Mouse (Mus musculus) erythroblast, embryonic 14.5 days (primary cell): Measurements from ENCODE around the gene C2cd4a. TPM values are rescaled to one million over a fixed set of nuclear protein-coding genes. Genes with fewer than 3 reads are reported as not detected.

Source experiments
- H3K27me3 ChIP-seq: 2 replicates; pipeline ENCODE4 v1.6.1; 2012; ENCODE audit warnings: inconsistent platforms; ENCODE audit not compliant: control insufficient read depth
- H3K36me3 ChIP-seq: 2 replicates; pipeline ENCODE4 v1.6.1; 2012; ENCODE audit warnings: mild to moderate bottlenecking, inconsistent platforms; ENCODE audit not compliant: control insufficient read depth
- H3K4me1 ChIP-seq: 2 replicates; pipeline ENCODE4 v1.6.1; 2012; ENCODE audit warnings: inconsistent platforms; ENCODE audit not compliant: control insufficient read depth
- H3K4me3 ChIP-seq: replicated peaks from 2 replicates; pipeline ENCODE3; 2012; ENCODE audit warnings: moderate library complexity, mild to moderate bottlenecking, inconsistent platforms
- H3K9me3 ChIP-seq: 2 replicates; pipeline ENCODE4 v1.6.1; 2012; ENCODE audit warnings: low read length, inconsistent platforms, mixed read lengths; ENCODE audit not compliant: control insufficient read depth
- GATA1 ChIP-seq: IDR thresholded peaks from 2 replicates; pipeline ENCODE4 v1.6.1; 2012; ENCODE audit warnings: low read length, inconsistent platforms, mixed read lengths
- TAL1 ChIP-seq: IDR thresholded peaks from 3 replicates; pipeline ENCODE4 v1.6.1; 2012; ENCODE audit warnings: low read length, inconsistent platforms, mixed read lengths
- polyA plus RNA-seq: library from polyadenylated mRNA; stranded (reverse); fragments of >175 nt; gene quantifications from 2 replicates; pipeline ENCODE4 v1.2.3, GENCODE M21; 2012

Gene C2cd4a
- polyA plus RNA-seq, 1 experiment, result 0.30 TPM

DNA sequence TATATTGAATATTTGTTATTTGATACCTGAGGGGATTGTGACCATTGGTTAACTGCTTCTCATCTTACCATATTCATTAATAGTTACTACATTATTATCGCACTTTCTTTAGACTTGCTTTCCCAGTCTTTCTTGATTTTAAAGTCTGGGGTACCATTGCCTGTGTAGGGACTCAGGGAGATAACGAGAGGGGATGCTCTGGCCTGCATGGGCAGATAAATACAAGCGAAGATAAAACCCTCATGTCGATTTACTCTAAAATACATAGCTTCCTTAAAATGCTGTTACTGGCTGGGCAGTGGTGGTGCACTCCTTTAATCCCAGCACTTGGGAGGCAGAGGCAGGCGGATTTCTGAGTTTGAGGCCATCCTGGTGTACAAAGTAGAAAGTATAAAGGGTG is 31.2 kb upstream of the C2cd4a start:
- Histone ChIP-seq H3K4me3 (no peak overlapping the region), H3K27me3 (no peaks in the 10 kb centered on the region), H3K36me3 (peaks cover 48% of the 10 kb centered on the region), H3K4me1 (peaks cover 65% of the 10 kb centered on the region), H3K9me3 (no peaks in the 10 kb centered on the region)
- TF ChIP-seq GATA1 (no peak), TAL1 (no peak)

DNA sequence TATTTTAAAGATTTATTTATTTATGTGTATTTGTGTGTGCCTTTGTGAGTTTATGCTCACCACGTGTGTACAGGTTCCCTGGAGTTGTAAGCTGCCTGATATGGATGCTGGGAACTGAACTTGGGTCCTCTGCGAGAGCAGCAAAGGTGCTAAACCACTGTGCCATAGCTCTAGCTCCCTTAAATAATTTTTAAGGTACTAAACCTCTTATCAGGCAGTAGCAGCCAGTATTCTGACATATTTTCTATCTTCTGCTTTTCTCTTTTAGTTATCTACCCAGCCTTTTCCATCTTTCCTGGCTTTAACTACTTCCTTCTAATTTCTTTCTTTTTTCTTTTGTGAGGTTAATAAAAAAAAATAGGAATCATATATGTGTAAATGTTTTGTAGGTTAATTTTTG is 28.1 kb upstream of the C2cd4a start:
- no peaks in the 10 kb centered on the region for H3K9me3 ChIP-seq
- H3K27me3 ChIP-seq, result no peaks in the 10 kb centered on the region
- H3K4me1 ChIP-seq, result peaks cover 52% of the 10 kb centered on the region
- no peak for TF ChIP-seq GATA1
- TF ChIP-seq TAL1, result no peak
- peaks cover 57% of the 10 kb centered on the region for H3K36me3 ChIP-seq
- H3K4me3 ChIP-seq, result no peak overlapping the region

DNA sequence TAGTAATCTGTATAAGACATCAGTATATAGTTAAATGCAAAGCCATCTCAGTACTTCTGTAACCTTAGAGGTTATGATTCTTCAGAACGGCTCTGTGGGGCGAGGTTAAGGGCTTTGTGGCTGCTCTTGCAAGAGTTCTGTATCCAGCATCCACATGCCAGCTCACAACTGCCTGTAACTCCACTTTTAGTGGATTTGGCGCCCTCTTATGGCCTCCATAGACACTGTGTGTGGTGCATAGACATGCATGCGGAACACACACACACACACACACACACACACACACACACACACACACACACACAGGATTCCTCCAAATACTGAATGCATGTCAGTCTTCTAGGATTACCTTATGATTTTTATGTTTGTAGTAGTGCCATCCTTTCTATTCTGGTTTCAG is 19.0 kb upstream of the C2cd4a start:
- Histone ChIP-seq H3K4me3 (no peak overlapping the region), H3K4me1 (peaks cover 31% of the 10 kb centered on the region), H3K27me3 (no peaks in the 10 kb centered on the region), H3K36me3 (peaks cover 51% of the 10 kb centered on the region), H3K9me3 (no peaks in the 10 kb centered on the region)
- TF ChIP-seq GATA1 (no peak), TAL1 (no peak)

DNA sequence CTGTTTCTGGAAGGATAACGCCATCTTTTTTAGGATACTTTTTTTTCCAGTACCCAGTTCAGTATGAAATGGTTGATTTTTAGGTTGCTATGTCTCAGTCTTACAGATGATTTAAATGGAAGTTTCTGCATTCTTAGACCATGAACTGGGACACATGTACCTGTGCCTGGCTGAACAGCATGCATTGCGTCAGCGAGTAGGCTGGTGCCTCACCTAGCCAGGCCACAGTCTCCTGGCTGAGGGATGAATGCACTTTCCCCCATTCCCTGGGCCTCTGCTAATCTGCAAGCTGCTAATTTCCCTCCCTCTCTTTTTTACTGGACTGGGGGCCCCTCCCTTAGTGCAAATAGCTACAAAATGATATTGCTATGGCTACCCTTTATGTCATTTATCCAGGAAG is 17.7 kb upstream of the C2cd4a start:
- Histone ChIP-seq H3K27me3 (no peaks in the 10 kb centered on the region), H3K4me3 (no peak overlapping the region), H3K36me3 (peaks cover 45% of the 10 kb centered on the region), H3K9me3 (no peaks in the 10 kb centered on the region), H3K4me1 (peaks cover 40% of the 10 kb centered on the region)
- TF ChIP-seq GATA1 (no peak), TAL1 (no peak)

DNA sequence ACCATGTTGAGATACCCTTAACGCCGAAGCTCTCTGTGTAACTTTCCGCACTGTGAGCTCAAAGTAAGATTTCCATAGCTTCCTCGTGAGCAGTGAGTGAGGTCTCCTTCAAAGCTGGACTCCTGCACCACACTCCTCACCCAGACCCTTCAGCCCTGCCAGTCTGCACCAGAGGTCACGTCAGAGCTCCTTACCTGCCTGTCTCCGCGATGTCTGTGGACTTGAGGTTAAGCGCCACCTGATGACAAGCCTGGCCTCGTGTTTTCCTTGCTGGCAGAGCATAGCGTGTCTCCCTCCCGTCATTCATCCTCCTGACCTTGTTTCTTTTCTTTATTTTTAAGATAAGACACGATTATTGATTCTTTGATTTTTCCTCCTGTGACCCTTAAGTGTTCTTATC is 17.3 kb upstream of the C2cd4a start:
- Histone ChIP-seq H3K9me3 (no peaks in the 10 kb centered on the region), H3K27me3 (no peaks in the 10 kb centered on the region), H3K36me3 (peaks cover 42% of the 10 kb centered on the region), H3K4me1 (peaks cover 44% of the 10 kb centered on the region), H3K4me3 (no peak overlapping the region)
- TF ChIP-seq GATA1, result no peak
- TF ChIP-seq TAL1, result no peak

DNA sequence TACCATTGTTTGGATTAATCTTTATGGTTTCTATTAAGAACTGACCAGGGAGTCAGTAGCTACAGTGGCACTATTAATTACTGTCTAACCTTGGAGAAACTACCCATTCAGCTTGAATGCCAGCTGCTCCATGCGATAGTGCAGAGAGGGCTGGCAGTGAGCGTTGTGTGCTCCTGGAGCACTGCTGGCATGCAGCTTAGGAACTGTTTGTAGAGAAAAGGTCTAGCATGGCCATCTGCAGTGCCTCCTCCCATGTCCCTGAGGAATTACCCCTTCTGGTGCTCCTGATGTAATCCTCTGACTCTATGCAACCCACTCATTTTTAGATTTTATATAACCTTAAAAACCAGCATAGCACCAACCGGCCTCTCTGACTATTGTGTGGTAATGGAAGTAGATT is 15.5 kb upstream of the C2cd4a start:
- TF ChIP-seq TAL1 (no peak), GATA1 (no peak)
- H3K4me1 ChIP-seq, result peaks cover 57% of the 10 kb centered on the region
- no peaks in the 10 kb centered on the region for H3K27me3 ChIP-seq
- no peak overlapping the region for H3K4me3 ChIP-seq
- H3K9me3 ChIP-seq, result no peaks in the 10 kb centered on the region
- H3K36me3 ChIP-seq, result peaks cover 25% of the 10 kb centered on the region

DNA sequence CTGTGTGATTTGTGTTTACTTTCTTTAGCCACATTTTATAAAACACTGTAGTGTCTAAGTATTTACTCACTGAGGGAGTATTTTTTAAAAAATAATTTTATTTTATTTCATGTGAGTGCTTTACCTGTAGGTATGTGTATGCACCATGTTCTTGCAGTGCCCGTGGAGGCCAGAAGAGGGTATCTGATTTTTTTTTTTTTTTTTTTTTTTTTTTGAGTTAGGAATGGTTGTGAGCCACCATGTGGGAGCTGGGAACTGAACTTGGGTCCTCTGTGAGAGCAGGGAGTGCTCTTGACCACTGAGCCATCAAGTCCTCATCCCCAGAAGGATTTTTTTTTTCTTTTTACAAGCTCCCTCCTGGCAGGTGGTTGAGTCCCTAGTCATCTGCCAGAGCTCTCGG is 14.0 kb upstream of the C2cd4a start:
- TF ChIP-seq GATA1 (no peak), TAL1 (no peak)
- Histone ChIP-seq H3K27me3 (no peaks in the 10 kb centered on the region), H3K36me3 (peaks cover 25% of the 10 kb centered on the region), H3K4me3 (no peak overlapping the region), H3K9me3 (no peaks in the 10 kb centered on the region), H3K4me1 (peaks cover 69% of the 10 kb centered on the region)

DNA sequence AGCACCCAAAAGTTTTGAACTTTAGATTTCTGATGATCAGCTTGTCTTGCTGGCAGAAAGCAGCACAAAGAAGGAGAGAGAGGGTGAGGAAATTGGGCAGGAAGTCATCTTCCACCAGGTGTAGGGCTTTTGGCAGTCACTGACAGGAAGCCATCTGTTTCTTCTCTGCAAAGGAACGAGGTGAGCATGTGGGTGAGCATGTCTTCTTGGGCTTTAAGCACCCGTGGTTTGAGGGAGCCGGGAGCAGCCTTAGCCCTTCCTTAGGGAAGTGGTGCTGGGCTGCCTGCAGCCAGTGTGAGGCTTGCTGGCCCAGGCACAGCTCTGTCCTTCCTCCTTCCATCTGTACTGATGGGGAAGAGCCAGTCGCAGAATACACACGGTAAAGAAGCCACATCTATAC is 13.5 kb upstream of the C2cd4a start:
- Histone ChIP-seq H3K27me3 (no peaks in the 10 kb centered on the region), H3K4me1 (peaks cover 70% of the 10 kb centered on the region), H3K36me3 (peaks cover 25% of the 10 kb centered on the region), H3K9me3 (no peaks in the 10 kb centered on the region), H3K4me3 (no peak overlapping the region)
- TF ChIP-seq GATA1 (no peak), TAL1 (no peak)

DNA sequence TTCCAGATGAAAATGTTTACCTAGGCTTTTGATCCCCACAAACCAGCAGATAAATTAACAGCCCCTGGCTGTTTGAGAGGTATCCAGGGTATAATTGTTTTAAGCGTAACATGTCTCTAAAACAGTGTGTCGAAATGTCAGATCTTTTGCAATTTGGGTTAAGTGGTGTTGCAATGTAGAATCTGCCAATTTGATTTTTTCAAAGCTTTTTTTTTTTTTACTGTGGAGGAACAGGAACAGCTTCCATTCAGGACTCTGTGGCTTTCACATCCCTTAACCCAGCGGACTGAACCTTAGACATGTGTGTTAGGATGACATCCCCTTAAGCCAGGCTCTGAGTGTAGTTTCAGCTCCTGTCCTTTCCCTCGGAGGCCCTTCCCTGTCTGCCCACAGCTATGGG is 12.9 kb upstream of the C2cd4a start:
- no peaks in the 10 kb centered on the region for H3K27me3 ChIP-seq
- H3K9me3 ChIP-seq, result no peaks in the 10 kb centered on the region
- H3K4me1 ChIP-seq, result peaks cover 71% of the 10 kb centered on the region
- TF ChIP-seq GATA1, result no peak
- no peak for TF ChIP-seq TAL1
- peaks cover 25% of the 10 kb centered on the region for H3K36me3 ChIP-seq
- no peak overlapping the region for H3K4me3 ChIP-seq

DNA sequence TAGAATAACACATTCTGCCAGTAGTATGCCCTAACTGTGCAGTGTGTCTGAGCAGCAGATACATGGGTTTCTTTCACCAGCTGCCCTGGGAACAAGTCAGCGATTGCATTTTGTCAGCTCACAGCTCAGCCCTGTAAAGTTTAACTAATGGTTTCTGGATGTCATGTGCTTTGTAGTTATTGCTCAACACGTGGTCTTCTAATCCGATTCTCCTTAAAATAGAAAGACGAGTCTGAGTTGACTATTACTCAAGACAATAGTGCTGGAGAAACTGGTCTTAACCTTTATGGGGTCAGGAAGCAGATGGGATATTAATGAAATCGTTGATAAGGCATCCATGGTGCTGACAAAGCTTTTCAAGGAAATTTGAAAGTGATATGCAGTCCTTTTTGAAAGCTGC is 10.7 kb upstream of the C2cd4a start:
- no peak for TF ChIP-seq GATA1
- TF ChIP-seq TAL1, result no peak
- peaks cover 15% of the 10 kb centered on the region for H3K36me3 ChIP-seq
- peaks cover 76% of the 10 kb centered on the region for H3K4me1 ChIP-seq
- H3K9me3 ChIP-seq, result no peaks in the 10 kb centered on the region
- H3K27me3 ChIP-seq, result no peaks in the 10 kb centered on the region
- H3K4me3 ChIP-seq, result no peak overlapping the region
